Mouse (Mus musculus): ENCODE measurements around the gene Guca2a.
A peak's percentile ranks its signal among the peaks of the same experiment; 100 is the strongest.

Guca2a gene

DNA sequence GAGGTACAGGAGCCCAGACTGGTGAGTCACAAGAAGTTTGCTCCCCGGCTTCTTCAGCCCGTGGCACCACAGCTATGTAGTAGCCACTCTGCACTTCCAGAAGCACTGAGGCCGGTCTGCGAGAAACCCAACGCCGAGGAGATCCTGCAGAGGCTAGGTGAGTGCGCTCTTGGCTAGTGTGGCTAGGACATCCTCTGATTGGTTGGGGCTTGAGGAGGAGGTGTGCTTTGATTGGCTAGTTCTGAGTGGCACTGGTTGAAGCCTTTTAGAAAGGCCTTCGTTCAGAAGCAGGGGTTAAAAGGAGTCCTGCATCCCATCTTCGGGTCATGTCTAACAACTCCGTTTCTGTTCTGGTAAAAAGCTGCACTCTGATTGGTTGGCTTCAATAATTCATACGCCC is 1.2 kb downstream of the Guca2a start:
- no peak for DNase-seq (ENCODE audit: extremely low spot score)

DNA sequence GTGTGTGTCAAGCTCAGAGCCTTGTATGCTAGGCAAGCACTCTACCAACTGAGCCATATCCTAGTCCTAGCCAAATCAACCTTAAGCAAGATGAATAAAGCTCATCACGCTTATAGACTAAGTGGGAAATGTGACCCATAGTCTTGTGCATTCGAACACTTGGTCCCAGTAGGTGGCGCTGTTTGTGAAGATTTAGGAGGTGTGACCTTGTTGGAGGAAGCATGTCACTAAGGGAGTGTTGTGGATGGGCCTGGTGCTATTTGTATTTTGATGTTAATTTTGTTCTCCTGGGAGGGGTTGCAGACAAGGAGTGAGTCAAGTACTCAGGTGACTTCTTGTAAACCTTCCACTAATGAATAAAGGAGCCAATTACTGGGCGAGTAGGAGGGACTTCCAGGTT is 5.2 kb downstream of the Guca2a start:
- DNase-seq (ENCODE audit: extremely low spot score) = no peak

DNA sequence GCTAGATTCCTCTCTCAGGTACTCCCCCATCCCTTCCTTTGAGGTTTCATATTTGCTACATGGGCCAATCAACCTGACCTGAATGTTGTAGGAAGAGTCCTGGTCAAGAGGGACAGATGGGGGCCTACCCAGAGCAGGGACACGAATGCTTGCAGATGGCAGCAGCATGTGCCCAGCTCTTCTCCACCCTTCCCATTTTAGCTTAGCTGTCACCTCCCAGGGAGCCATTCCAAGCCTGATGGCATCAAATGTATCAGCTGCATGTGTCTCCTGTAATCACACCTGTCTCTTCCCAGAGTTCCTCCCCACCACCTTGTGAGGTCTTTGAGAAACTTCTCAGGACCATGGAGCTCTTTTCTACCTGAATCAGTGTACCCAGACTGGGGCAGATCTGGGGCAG is 19.5 kb downstream of the Guca2a start:
- DNase-seq (ENCODE audit: extremely low spot score) = no peak

DNA sequence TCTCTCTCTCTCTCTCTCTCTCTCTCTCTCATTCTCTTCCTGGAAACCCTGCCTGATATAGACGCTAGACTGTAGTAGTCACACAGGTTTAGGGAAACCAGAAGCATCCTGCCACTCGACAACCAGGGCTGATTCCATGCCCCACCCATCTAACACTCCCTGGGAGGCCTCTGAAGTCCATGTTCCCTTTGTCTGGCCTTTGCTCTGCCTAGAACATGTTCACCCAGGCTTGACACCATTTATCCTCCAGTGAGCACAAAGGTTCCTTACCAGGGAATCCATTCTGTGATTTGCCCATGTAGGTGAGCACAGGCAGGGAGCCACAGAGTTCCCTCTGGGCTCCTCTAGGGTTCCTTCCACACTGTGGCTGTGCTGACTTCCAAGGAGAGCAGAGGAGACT is 20.7 kb downstream of the Guca2a start:
- no peak for DNase-seq (ENCODE audit: extremely low spot score)

DNA sequence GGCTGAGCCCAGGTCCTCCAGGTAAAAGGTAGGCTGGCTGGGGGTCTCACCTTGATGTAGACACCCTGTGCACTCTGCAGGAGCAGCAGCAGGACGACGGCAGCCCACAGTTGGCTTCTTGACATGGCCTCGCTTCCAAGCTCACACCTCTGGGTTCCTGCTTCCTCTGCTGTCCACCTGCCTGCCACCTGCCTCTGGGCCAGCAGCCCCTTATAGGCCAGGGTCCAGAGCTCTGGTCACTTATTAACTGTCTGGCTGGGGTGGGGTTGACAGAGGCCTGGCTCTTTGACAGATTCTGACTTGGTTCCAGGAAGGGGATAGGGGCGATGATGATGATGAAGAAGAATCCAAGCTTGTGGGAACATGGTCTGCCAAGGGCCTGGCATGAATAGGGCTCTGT is 21.2 kb downstream of the Guca2a start, which contains the start of gene Guca2b:
Guca2b (minus strand) TSS at position 224 of the 400 bp plus-strand sequence.
- DNase-seq (ENCODE audit: extremely low spot score) = no peak

DNA sequence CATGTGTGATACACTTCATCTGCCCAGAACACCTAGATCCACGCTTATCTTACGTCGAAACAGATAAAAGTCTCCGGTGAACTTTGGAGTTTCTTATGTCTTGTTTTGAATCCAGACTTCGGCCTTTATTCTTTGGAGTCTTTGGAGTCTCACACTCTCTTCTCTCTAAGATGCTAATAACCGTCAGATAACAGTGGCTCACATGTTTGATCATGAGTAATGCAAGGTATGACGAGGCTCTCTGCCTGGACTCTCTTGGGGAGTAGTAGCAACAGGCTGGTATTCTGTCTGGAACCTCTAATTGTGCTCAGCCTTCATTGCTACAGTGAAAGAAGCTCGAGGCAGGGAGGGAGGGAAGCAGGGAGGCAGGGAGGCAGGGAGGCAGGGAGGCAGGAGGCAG is 22.5 kb downstream of the Guca2a start:
- DNase-seq (ENCODE audit: extremely low spot score) = no peak

DNA sequence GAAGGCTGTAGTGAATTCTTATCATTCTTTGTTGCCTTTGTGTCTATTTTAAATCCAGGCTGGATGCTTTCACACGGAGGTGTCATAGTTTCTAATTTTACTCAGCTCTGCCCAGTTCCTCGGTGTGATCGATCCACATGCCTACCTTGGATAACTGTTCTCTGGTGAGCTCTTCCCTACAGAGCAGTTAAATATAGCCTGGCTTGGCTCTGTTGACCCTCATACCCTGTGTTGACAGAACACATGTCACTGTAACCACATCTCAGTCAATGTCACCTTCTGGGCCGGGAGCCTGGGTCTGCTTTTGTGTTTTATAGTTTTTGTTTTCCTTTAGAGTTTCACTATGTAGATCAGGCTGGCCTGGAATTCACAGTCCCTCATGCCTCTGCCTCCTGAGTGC is 24.6 kb downstream of the Guca2a start:
- no peak for DNase-seq (ENCODE audit: extremely low spot score)

DNA sequence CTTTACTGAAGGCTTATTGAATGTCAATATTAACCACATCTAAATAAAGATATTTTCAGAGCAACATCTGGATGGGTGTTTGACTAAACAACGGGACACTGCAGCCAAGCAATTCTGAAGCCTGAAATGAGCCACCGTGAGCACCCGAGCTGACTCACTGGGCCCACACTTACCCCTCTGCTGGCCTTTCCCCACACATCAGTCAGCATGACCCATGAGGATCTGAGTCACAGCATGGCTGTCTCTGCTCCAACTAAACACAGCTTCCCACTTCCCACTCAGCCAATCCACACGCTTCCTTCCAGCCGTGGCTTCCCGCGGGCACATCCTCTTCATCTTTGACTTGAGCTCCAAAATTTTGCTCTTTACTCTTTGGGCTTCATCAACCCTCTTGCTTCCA is 25.5 kb downstream of the Guca2a start:
- no peak for DNase-seq (ENCODE audit: extremely low spot score)

DNA sequence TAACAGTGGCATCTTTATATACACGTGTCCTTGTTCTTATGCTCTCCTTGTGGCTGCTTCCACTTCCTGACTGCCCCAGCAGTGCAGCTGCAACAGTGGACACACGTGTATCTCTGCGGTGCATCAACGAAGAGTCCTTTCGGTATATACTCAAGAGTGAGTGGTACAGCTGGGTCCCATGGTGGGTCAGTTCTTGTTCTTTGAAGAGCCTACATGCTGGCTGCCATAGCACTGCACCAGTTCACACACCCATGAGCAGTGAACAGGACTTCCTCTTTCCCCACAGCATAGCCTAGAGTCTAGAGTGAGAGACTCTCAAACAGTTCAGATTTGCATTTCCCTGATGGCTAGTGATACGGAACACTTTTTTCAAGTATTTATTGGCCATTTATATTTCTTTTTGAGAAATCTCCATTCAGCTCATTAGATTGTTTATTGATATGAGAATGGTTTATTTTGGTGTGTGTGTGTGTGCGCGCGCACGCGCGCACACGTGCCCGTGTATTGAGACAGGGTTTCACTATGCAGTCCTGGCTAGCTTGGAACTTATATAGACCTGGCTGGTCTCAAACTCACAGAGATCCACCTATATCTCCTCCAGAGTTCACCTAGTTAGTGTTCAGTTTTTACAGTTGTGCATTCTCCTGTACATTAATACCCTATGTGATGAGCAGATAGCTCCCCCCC is 26.0 kb downstream of the Guca2a start:
- no peak for DNase-seq (ENCODE audit: extremely low spot score)

DNA sequence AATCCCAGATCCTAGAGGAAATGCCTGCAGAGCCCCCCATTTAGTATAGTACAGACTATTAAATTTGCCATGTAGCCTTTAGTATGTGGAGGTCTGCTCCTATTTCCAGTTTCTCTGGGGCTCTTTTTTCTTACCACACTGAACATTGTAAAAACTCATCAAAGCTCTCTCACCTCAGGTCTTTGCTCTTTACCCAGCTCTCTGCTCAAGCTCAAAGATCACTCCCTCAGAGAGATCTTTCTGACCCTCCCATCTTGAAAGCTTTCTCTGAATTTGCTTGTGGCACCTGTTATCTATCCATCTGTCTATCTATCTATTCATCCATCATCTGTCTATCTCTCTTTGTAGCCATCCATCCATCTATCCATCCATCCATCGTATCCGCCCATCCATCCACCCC is 27.7 kb downstream of the Guca2a start:
- DNase-seq (ENCODE audit: extremely low spot score) = no peak

DNA sequence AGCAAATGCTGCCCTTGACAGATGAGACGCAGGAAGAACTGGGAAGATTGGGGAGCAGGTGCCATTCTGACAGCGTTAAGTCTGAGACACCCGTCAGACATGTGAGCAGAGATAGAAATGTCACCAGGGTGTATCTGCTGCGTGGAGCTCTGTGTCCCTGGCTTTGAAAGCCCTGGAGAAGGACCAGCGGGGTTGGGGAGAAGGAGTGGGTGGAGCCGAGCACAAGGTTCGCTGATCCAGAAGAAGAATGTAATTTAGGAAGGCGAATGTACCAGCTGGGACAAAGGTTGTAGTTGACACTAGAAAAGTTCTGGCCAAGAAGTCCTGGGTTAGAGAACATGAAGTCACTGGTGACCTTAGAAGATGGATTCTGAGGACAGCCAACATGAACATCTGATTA is 28.6 kb downstream of the Guca2a start:
- DNase-seq (ENCODE audit: extremely low spot score) = no peak

DNA sequence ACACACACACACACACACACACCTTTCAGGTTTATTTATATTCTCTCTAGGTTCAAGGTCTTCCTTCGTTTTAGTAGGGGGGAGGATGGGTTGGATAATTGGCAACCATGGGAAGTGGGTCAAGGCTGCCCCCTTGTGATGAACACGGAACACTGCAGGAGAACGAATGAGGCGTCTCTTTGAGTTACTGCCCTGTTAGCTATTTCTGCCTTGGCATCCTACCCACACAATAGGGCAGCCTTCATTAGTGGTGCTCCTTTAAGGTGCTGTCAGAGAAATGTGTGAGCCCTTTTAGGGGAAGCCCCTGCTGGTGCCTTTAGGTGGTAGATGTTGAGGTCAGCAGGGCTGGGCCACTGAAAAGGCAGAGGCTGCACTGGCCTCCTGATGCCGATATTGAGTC is 29.9 kb downstream of the Guca2a start:
- DNase-seq (ENCODE audit: extremely low spot score) = peak; percentile 56

DNA sequence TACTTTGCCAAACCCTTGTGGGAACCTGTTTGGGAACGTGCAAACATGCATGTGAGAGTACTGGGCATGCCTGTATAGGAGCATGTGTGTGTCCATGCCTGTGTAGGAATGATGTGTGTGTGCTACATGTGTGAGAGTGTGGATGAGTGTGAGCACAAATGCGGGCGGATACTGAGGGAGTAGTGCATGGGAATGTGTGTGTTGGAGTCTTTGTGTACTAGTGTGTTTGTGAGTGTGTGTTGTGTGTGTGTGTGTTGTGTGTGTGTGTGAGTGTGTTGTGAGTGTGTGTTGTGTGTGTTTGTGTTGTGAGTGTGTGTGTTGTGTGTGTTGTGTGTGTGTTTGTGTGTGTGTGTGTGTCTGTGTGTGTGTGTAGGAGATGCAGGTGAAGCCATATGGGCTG is 30.7 kb downstream of the Guca2a start:
- no peak for DNase-seq (ENCODE audit: extremely low spot score)

DNA sequence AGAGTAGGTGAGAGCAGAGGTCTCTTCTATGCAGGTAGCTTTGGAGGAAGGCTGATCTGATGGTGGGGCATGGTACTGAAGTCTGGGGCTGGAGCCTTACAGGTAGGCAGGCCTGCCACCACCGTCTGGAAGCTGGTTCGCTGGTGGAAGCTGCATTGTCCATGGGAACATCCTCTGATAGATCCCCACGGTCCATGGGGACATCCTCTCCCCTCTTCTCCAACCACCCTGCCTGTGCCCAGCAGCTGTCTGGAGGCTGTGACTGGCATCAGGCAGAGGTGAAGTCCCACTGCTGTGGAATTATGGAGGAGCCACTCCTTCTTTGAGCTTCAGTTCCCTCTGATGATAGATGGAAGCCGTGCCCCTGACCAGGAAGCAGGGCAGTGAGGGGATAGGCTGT is 31.1 kb downstream of the Guca2a start:
- no peak for DNase-seq (ENCODE audit: extremely low spot score)

DNA sequence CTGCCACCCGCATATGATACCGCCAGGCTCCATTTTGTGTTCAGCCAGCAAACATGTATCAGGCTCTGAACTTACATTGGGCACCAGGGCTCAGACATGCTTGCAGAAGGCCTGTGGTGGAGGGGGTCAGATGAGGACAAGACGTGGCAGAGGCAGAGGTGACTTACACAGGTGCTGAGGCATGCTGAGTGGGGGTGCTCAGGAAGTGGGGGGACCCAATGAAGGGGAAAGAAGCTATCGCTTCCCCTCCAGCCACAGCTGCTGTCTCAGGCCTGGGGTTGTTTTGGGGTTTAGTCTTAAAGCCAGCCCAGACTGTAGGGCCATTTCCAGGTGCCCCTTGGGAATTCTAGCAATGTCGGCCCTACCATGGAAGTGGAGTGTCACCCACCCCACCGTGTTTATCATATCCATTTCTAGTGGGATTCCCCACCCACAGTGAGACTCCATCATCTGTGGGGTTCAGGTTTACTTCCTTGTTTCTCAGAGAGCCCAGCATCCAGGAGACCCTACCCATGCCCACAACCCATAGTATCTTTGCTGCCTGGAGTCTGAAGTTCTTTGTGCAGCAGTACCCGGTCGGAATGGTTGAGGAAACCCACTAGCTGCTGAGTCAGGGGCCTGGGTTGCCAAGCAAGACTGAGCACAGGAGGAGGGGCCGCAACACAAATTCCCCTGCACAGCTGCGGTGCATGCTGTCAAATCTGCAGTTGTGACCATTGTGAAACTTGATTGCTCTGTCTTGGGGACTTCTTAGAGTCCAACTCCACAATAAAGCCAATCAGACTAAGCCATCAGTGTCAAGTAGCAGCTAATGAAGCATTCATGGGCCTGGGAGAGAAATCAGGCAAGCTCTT is 32.1 kb downstream of the Guca2a start:
- no peak for DNase-seq (ENCODE audit: extremely low spot score)

DNA sequence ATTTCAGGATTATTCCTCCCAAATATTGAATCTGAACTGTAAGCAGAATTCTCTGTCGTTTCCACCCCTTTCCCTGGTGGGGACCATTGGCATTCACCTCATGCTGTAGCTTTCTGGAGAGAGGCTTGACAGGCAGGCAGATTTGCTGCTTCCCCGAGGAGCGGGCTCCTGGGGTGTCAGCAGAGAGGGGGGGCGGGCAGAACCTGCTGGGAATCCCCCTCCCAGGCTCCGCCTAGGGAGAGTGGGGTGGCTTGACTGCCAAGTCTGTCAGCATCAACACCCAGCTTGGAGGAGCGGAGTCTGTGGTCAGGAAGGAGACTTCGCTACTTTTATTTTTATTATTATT is 32.7 kb downstream of the Guca2a start:
- DNase-seq (ENCODE audit: extremely low spot score) = no peak

DNA sequence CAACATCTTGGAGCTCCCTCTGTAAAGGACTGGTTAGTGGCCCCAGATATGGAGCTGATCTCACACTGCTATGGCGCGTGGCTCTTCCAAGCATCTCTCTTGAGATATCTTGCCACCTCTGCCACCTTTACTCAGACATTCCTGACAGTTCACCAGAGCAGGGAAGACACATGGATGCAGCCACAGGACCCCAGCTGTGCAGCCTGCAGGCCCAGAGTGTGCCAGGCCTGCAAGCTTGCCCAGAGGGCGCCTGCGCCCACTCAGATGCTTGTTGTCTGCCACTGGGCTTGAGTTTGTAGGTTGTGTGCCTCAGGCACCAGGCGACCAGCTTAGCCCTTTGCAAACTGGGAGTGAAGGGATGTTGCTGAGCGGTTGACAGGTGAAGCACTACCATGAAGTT is 33.2 kb downstream of the Guca2a start:
- DNase-seq (ENCODE audit: extremely low spot score) = no peak

DNA sequence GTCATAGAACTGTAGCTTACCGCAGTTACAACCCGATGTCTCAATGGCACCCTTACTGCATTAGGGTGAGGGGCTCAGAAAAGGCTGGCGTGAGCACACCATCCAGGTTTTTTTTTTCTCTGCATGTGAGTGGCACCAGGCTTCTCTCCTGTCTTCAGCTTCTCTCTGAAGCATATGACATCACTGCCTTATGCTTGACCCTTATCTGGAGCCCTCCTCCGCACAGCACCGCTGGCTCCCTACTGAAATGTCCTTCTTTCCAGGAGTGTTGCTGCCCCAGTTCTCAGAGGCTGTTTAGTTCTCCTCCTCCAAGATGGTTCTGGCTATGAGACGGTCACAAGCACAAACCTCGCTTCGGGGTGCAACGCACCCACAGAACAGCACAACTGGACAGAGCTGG is 33.7 kb downstream of the Guca2a start:
- no peak for DNase-seq (ENCODE audit: extremely low spot score)

DNA sequence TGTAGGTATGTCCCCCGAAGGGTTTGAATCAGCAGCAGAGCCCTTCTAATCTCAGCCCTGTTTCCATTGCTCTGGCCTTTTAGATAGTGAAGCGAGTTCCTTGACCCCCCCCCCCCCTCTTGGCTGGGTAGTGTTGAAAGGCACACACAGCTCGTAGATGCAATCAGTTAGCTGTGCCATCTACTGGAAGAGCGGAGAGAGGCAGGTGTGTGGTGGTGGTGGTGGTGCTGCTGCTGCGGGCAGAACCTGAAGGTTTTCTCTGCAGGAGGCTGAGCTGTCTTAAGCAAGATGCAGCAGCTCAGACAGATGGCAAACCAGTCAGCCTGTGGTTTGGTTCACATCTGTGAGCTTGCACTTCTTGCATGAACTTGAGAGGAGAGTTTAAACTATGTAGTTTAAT is 35.2 kb downstream of the Guca2a start:
- DNase-seq (ENCODE audit: extremely low spot score) = no peak

DNA sequence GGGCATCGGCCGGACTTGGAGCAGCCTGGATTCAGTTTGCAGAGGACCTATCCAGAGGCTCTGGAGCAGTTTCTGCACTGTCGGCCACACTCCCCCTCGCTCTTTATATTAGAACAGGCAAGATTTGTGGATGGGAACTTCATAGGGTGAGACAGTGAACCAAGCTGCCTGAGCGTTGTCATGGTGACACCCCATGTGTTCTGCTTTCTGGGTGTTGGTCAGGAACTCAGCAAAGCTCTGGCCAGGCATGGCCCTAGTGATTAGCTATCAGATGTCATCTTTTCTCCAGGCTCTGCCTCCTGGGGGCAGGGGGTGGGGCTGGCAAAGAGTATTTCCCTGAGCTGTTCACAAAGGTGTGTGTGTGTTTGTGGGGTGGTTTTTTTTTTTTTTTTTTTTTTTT is 45.1 kb downstream of the Guca2a start:
- DNase-seq (ENCODE audit: extremely low spot score) = no peak

DNA sequence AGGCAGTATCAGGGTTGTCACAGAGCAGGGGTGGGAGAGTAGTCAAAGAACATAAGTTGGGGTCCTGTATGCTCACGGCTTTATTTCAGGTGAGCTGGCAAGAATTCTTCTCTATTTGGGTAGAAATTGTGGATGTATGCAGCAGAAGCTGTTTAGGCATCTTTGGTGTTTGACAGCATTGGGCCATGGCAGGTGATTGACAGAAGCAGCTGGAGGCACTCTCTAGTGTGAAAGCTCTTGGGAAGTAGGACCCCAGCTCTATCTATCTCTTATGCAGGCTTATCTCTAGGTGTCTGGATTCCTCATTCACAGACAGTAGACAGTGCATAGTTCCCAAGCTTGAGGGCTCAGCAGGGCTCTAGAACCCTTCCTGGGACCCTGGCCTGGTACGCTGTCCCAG is 48.2 kb downstream of the Guca2a start:
- no peak for DNase-seq (ENCODE audit: extremely low spot score)

All from embryo, embryonic 9.5 days (tissue).